Mouse (Mus musculus) lung, postnatal 25 days (tissue): ENCODE data around the gene Osbpl11.

Source experiments
- DNase-seq: peaks from one replicate; pipeline ENCODE4 v3.0.0; 2022; ENCODE audit warnings: low spot score

Gene Osbpl11

DNA sequence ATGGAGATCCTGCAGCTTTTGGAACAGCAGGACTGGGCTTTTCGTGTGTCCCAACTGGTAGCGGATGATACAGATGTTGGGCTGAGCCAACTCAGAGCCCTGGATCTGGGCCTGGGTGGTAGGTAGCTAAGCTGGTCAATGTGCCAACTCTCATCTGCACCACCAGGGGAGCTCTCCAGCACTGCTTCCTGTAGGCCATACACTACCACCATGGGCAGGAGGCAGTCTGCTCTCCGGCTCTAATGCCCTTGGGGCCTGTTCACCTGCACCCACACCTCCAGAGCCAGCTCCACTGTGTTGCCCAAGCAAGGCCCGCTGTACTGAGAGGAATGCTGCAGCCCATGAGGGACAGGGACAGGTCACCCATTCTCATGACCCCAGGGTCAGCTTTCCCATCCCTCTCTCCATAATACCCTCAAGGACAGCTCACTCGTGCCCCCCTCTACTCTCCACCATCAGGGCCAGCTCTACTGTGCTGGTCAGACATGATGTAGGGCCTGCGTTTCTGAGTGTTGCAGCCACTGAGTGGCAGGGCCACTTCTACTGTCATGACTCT is 59.3 kb downstream of the Osbpl11 start:
- no peak for DNase-seq

DNA sequence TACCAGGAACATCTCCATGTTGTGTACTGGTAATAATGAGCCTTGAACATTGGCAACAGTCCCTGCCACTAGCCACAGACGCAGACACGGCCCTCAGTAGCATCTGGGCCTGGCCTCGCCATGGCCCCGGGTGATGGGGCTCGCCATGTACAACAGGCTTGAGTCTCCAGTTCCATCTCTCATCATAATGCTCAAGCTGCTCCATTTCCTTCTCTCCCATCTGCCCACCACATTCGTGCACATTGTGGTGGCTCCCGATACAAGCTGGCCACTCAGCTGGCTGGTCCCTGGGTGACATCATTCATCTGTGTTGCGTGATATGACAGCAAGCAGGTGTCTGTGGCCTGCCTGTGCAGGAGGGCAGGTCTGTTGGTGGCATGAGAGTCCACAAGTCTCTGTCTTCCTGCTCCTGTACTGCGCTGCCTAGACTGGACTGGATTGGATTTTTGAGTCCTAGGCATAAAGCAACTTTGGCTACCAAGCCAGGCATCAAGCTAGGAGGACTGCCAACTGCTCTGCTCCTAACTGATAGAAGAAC is 60.1 kb downstream of the Osbpl11 start:
- DNase-seq, result no peak

DNA sequence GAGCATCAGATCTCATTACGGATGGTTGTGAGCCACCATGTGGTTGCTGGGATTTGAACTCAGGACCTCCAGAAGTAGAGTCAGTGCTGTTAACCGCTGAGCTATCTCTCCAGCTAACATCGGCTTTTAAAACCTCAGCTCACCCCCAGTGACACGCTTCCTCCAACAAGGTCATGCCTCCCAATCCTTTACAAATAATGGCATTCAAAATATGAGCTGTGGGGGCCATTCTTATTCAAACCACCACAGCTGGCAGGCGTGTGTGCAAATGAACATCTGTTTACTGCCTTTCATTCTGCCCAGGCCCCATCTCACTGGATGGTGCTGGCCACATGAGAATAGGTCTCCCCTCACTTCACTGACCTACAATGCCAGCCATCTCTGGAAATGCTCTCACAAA is 61.7 kb downstream of the Osbpl11 start:
- DNase-seq, result no peak

DNA sequence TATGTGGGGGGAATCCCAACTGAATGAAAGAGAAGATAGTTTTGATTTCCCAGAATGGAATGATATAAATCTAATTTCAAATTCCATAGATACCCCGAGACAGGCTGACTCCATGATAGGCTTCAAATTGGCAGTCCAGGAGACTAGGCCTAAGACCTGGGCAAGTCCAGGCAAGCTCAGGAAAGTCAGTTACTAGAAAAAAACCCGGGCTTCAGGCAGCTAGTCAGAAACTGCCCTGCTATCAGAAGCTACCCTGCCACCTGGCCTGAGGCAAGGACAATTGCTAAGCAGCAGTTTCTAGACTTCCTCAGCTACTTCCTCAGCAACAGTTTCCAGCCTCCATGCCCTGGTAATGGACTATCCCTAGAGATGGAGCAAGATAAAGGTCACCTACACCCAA is 62.1 kb downstream of the Osbpl11 start:
- DNase-seq, result no peak

DNA sequence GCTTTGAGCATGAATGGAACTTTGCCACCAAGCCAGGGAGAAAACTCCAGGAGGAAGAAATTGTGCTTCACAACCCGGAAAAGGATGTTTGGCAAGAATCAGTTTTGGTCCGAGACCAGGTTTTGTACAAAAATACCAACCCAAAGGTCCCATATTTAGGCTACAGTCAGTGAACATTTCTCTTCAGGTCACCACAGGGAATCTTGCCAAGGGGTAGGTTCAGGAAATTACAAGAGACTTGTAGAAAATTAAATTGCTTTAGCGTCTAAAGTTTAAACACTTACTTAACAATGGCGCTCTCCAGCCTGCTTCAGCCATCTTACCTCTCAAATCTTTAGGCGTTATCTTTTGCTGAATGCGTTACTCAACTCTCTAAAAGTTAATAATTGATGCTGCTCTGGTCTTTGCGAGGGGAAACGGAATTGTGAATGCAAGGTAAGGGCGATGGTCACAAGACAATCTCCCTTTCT is 65.8 kb downstream of the Osbpl11 start:
- DNase-seq, result peak; percentile 48

DNA sequence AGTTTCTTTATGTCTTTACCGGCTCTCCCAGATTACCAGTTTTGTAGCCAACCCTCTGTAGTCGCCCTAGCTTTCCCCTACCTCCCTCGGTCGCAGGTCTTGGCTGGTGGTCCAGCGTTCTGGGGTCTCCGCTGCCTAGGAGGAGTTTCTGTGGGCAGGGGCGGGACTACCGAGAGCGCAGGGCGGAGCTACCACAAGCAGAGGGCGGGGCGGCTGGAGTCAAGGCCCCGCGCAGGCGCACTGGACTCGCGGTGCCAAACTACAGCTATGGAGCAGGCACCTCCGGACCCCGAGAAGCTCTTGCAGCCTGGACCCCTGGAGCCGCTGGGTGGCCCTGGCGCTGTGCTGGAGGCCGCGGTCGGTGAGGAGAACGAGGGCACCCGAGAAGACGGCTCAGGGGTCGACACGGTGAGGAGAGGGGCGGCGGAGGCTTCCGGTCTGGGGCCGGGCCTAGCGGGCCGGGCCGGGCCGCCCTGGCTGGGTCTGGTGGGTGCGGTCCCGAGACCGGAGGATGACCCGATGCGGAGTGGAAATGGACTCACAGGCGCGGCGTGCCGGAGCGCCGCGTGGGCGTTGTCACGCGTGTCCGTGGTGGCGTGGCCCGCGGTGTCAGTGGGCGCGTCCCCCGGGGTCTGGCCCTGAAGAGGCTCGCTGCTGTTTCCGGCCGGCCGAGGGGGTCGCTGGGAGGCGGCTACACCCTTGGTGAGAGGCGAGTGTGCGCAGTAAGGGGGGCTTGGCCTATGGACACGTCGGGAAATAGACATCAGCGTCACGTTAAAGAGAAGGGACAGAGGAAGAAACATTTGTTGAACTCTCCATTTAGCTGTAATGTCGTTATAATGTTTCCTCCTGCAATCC is 66.6 kb downstream of the Osbpl11 start, which contains the start of gene Snx4:
TSS of gene Snx4 (plus strand) at position 249 of the 858 bp plus-strand sequence.
- DNase-seq, result peak; percentile 93

DNA sequence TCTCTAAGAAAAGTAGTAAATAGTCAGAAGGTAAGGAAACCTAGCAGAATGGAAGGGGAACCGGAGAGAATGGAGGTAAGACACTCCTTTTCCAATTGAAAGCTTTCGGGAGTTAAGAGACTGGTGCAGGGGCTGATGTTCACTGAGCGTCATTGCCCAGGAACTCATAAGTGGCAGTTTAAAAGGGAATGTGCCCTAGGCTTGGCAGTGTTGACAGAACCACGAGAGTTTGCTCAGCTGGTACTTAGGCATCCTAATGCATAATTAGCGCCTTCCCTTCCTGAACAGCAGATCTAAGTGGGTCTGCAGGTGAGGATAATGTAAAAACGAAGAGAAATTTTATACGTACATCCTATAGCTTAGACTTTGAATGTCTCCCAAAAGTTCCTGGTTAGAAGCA is 70.7 kb downstream of the Osbpl11 start:
- DNase-seq, result peak; percentile 80

DNA sequence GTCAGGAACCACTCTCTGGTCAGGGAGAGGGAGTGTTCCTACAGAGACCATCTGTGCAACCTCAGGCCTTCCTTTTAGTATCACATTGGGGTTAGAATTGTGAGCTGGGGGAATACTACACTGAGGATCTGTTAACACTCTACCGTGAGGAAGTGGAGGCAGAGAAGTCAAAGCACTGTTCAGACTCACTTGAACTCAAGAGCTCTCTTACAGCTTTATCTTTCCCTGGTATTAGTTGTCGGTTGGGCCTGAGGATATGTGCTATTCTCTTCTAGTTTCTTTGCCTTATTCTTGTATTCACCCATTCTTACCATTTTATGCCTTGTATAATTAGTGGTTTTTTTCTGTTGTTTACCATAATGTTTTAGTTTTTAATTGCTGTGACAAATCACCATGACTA is 73.7 kb downstream of the Osbpl11 start:
- DNase-seq, result no peak

DNA sequence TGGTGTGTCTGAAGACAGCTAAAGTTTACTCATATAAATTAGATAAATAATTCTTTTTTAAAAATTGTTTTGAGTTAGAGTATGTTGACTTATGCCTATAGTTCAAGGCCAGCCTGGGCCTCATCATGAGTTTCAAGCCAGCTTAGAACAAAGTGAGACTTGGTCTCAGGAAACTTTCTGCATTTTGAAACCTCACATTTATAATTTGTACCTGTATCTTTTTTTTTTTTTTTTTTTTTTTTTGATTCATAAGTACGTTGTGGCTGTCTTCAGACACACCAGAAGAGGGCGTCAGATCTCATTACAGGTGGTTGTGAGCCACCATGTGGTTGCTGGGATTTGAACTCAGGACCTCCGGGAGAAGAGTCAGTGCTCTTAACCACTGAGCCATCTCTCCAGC is 75.0 kb downstream of the Osbpl11 start:
- no peak for DNase-seq

DNA sequence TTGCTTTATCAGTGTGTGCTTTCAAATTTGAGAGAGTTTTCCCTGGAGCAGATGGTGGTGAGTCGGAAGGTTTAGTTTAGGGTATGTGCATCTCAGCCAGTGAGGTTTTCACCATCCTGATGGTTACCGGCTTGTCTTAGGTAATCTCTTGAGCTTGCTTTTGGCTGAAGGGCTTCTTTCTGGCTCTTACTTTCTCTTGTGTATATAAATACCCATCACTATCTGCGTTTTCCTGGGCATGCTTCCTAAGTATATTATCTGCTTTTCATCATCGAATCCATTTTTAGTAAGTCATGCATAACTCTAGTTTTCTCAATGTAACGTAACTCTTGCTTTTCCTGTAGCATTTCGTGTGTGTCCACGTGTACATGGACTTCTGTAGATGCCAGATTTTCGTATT is 76.0 kb downstream of the Osbpl11 start:
- DNase-seq, result no peak

DNA sequence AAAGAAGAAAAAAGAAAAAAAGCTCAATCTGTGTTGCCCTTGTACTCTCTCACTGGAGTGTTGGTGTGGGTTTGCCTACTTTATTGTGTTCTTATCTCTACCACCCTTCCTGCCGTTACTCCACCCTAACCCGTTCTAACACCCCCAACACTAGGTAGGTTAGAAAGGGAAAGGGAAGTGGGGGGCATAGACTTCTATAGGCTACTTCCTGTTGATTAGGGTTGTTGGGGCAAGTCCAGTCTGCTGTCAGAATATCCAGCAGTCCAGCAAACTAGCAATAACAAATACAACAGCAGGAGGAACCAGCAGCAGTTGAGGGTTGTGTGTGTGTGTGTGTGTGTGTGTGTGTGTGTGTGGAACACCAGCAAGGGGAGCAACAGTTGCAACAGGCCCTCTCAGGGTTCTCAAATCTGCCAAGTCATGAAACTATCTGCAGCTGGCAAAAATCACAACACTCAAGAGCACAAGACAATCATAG is 76.8 kb downstream of the Osbpl11 start:
- DNase-seq, result peak; percentile 25

DNA sequence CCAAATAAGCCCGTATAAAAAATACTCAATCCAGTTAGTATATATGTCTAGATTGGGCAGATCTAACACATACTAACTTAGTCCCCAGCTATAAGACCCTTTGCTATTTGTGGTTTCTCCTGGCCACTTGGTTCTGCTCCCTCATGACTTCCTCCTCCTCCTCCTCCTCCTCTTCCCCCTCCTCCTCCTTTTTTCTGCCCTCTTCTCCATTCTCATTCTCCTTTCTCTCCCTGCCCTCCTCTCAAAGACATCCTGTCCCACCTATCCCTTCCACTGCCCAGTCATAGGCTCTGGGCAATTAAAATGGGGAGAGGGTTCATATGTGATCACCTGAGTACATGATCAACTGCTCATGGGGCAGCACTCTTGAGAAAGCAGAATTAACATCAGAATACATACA is 77.2 kb downstream of the Osbpl11 start:
- DNase-seq, result no peak

DNA sequence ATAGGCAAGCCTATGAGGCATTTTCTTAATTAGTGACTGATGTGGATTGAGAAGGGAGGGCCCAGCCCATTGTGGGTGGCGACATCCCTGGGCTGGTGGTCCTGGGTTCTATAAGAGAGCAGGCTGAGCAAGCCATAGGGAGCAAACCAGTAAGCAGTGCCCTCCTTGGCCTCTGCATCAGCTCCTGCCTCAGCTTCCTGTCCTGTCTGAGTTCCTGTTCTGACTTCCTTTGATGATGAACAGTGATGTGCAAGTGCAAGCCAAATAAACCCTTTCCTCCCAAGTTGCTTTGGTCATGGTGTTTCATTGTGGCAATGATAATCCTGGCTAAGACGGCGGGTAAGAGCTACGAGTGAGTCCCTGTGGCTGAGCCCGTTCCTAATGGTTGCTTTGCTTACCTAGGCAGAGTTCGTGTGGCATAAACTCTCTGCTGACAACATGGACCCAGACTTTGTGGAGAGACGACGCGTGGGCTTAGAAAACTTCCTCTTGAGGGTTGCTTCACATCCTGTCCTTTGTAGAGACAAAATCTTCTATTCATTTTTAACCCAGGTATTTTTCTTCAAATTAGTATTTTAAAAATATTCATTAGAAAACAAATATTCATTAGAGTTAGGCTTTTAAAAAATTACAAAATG is 82.9 kb downstream of the Osbpl11 start:
- no peak for DNase-seq

DNA sequence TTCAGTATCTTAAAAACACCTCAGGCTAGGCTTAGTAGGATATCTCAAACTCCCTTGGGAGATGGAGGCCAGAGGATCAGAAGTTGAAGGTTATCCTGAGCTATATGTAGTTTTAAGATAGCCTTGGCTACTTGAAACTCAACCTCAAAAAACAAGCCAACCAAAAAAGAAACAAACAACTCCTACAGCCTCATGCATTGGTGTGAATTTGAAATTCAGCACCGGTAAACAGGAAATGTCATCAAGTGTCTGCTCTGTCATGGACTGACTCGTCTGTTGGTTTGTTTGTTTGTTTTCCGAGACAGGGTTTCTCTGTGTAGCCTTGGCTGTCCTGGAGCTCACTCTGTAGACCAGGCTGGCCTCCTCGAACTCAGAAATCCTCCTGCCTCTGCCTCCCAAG is 87.0 kb downstream of the Osbpl11 start:
- DNase-seq, result no peak

DNA sequence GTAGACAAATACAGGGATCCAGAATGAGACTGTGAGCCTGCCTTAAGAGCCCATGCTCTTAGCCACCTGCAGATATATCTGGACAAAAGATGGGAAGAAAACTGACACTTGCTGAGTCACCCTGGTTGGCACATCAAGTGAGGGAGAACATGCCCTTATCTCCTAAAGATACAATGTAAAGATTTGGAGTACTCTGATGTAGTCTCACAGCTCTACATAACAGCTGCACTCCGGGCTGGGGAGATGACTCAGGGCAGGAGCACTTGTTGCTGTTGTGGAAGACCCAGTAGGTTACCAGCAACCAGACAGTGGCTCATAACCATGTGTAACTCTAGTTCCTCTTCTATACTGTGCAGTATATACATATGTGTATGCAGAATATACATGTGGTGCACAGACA is 98.2 kb downstream of the Osbpl11 start:
- no peak for DNase-seq

DNA sequence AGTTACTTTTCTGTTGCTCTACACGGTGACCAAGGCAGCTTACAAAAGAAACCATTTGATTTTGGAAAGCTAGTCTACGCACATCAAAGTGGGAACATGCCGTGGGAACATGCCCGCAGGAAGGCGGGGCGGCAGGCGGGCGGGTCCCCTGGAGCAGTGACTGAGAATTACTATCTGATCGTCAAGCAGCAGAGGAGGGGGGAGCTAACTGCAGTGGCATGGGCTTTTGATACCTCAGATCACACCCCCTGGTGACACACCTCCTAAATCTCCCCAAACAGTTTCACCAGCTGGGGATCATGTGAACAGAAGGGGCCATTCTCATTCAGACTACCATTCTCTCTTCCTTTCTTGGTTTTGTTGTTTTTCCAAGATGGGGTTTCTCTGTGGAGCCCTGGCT is 103.7 kb downstream of the Osbpl11 start:
- no peak for DNase-seq

DNA sequence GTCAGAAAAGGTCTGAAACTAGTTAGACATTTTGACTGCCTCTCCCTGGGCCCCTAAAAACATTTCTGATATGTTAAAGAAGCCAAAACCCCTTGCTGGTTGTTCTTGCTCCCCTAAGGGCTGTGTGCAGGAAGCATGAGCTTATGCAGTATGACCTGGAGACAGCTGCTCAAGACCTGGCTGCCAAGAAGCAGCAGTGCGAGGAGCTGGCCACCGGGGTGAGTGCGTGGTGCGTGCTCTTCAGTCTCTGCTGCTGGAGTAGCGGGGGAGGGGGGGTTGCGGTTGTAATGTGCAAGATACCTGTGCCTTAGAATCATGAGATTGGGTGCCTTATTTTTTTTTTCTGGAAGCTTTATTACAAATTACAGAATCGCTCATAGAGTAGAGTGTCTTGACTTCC is 105.1 kb downstream of the Osbpl11 start:
- no peak for DNase-seq

DNA sequence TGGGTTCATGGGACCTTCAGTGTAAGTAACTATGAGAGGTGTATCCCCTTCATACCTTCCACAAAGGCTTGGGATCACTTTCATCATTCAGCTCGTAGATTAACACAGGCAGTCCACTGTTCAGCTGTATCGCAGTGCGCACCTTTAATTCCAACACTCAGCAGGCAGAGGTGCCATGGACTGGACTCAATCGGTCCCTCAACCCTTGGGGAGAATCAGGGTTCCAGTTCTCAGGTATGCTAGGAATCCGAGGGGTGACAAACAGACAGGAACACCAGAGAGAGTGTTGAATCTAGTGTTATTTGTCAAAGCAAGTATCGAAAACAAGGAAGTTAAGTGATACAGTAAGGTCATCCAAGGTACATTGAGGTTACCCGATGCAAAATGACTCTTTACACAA is 107.4 kb downstream of the Osbpl11 start:
- DNase-seq, result no peak
